Mouse (Mus musculus) liver, embryonic 14.5 days (tissue): ENCODE data around the gene Eipr1.

Experiments
- CTCF ChIP-seq: IDR thresholded peaks from 2 replicates; pipeline ENCODE4 v1.5.1; 2016; ENCODE audit warnings: antibody characterized with exemption, low read depth, control low read depth
- EP300 ChIP-seq: IDR thresholded peaks from 2 replicates; pipeline ENCODE4 v1.6.1; 2016; ENCODE audit warnings: antibody characterized with exemption, low read depth

- TF ChIP-seq EP300 (no peak), CTCF (no peak)
Observed at GRCm38 (mm10) chr12:28792613-28793012, 41.0 kb downstream of the Eipr1 start.
